Mouse (Mus musculus) spleen, embryonic (tissue): ENCODE data around the gene Tmem86a.
"Not testable (repeated sequence)": the region's sequence is repeated elsewhere in the genome, so short reads cannot be mapped to it uniquely, and the experiment has no call there.

Experiments
- CTCF ChIA-PET: fragments of 350-600 bp; sonication (Branson Sonifier 250); formaldehyde crosslinking; loops from one replicate; lab custom pipeline; 2022; lab: Charles Lee

Gene Tmem86a

GRCm38 (mm10) chr7:47025429-47025828, 25.0 kb upstream of the Tmem86a start:
- CTCF ChIA-PET = no interaction called here

GRCm38 (mm10) chr7:47026899-47027298, 23.5 kb upstream of the Tmem86a start:
- CTCF ChIA-PET = not testable (repeated sequence)

GRCm38 (mm10) chr7:47027520-47027919, 22.9 kb upstream of the Tmem86a start:
- CTCF ChIA-PET = no interaction called here

- CTCF ChIA-PET = no interaction called here
Measured at GRCm38 (mm10) chr7:47030517-47031193, 19.7 kb upstream of the Tmem86a start.

GRCm38 (mm10) chr7:47031371-47031770, 19.0 kb upstream of the Tmem86a start:
- CTCF ChIA-PET = no interaction called here

- CTCF ChIA-PET = no interaction called here
Measured at GRCm38 (mm10) chr7:47034785-47035384, 15.5 kb upstream of the Tmem86a start.

- CTCF ChIA-PET = no interaction called here
Measured at GRCm38 (mm10) chr7:47035426-47035825, 15.0 kb upstream of the Tmem86a start.

GRCm38 (mm10) chr7:47041706-47042105, 8.7 kb upstream of the Tmem86a start:
- CTCF ChIA-PET = no interaction called here

GRCm38 (mm10) chr7:47042121-47042520, 8.3 kb upstream of the Tmem86a start:
- CTCF ChIA-PET = no interaction called here

GRCm38 (mm10) chr7:47042823-47043490, 7.4 kb upstream of the Tmem86a start:
- CTCF ChIA-PET = no interaction called here

- CTCF ChIA-PET = interaction anchor here (1.5 kb wide), 1 partner anchor 28 kb away, joined by 3 read pairs; no protein-coding TSS in a partner anchor
Measured at GRCm38 (mm10) chr7:47050766-47051165, 365 bp downstream of the Tmem86a start.

GRCm38 (mm10) chr7:47051404-47052151, 1.2 kb downstream of the Tmem86a start:
- CTCF ChIA-PET = no interaction called here

- CTCF ChIA-PET = interaction anchor here (0.5 kb wide), 1 partner anchor 12 kb away, joined by 7 read pairs; no protein-coding TSS in a partner anchor
Measured at GRCm38 (mm10) chr7:47052276-47052675, 1.9 kb downstream of the Tmem86a start.

GRCm38 (mm10) chr7:47053287-47053686, 2.9 kb downstream of the Tmem86a start:
- CTCF ChIA-PET = no interaction called here

GRCm38 (mm10) chr7:47054666-47055065, 4.3 kb downstream of the Tmem86a start:
- CTCF ChIA-PET = no interaction called here

- CTCF ChIA-PET = no interaction called here
Measured at GRCm38 (mm10) chr7:47055744-47056143, 5.3 kb downstream of the Tmem86a start.

- CTCF ChIA-PET = no interaction called here
Measured at GRCm38 (mm10) chr7:47056273-47056672, 5.9 kb downstream of the Tmem86a start.

- CTCF ChIA-PET = no interaction called here
Measured at GRCm38 (mm10) chr7:47059339-47059738, 8.9 kb downstream of the Tmem86a start.

- CTCF ChIA-PET = no interaction called here
Measured at GRCm38 (mm10) chr7:47061560-47061959, 11.2 kb downstream of the Tmem86a start.

GRCm38 (mm10) chr7:47066942-47067341, 16.5 kb downstream of the Tmem86a start:
- CTCF ChIA-PET = no interaction called here

GRCm38 (mm10) chr7:47067879-47068278, 17.5 kb downstream of the Tmem86a start:
- CTCF ChIA-PET = no interaction called here

GRCm38 (mm10) chr7:47072551-47072950, 22.1 kb downstream of the Tmem86a start:
- CTCF ChIA-PET = no interaction called here
